Mouse (Mus musculus) kidney, postnatal 10 days (tissue): ENCODE measurements around the gene Sf1.

Experiments used
- DNase-seq: peaks from one replicate; pipeline ENCODE4 v3.0.0; 2021; ENCODE audit warnings: mixed read lengths

The Sf1 gene

DNA sequence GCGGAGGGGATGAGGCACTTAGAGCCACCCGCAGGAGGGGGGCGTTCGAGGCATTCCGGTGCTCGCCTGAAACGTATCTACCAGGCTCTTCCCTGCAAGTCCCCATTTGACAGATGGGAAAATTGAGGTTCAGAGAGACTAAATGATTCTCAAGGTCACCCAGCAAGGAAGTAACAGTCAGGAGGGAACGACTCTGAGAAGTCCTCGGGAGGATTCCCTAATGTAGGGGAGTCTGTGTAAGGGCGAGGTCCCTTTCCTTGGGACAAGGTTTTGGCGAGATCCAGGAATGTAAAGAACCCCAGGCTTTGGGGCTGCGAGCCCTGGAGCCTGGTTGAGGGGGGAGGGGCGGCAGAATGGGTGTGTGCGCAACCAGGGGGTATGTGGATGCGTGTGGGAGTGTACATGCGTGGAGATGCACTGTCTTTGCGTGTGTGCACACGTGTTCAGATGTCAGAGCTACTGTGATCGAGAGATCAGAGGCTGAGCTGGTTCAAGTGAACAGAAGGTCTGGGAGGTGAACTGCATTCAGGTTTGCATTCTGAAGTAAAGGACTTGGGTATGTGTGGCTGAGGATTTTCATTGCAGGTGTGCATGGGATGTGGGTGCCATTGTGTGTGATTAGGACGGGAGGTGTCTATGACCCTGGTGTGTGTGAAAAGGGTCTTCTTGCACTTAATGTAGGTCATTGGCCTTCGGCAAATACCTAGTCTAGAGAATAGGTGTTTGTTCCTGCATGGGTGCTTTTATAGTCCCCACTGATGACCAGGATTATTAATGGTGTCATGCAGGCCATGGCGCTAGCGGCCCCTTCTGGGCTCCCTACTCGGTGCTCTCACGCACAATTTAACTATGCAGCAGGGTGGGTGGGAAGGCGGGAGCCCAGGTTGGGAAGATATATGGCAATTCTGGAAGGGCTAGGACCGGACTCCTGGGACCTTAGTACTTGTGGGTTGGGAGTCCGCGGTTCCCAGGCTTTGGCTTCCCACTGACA lies 36.9 kb downstream of the Sf1 start:
- peak; percentile 61 for DNase-seq

DNA sequence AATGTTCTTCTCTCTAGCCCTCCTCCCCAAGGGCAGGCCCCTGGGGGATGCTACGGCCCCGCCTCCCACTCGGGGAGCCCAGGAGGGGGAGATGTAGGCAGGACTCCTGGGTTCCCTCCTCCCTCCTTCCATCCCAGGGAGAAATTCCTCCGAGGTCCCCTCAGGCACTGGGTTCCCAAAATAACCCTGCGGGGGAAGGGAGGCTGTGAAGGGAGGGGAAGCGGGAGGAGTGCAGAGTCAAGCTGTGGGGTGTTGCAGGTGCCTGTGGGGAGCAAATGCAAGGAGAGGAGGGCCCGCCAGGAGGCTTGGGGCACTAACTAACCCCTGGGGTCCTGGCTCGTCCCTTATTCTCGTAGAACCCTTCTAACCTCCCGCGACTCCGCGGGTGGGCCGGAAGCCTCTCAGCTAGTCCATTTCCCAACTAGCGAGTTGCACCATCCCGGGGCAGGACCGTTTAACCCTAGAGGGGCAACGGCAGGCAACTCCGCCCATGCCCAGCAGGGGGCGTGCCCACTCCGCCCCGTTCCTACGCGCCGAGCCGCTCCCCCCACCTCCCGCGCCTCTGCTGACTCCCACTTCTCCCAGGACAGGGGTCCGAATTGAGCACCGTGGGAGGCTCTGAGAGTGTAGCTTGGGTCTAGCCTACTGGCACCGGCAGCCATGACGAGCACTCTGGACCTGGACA lies 37.8 kb downstream of the Sf1 start:
- DNase-seq: peak; percentile 93

DNA sequence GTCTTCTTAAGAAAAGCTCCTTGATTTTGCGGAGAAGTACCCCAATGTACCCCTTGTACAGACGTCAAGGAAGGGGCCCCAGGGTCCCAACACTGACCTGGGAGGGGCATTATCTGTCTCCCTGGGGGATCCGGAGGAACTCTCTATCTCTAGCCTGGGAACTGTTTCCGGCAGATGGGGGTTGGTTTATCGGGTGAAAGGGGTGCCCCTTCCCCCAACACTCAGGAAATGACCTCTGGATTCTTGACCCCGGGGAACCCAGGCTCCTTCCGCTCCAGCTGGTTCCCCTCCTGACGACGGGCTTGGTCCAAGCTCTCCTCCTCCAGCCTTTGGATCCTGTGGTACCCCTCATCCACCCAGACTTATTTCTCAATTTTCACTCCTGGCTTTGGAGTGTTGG lies 38.5 kb downstream of the Sf1 start:
- peak; percentile 86 for DNase-seq

- no peak for DNase-seq
These were observed 40.4 kb downstream of the Sf1 start for GRCm38 (mm10) chr19:6403869-6404268.

GRCm38 (mm10) chr19:6405433-6405832 lies 41.9 kb downstream of the Sf1 start:
- no peak for DNase-seq

GRCm38 (mm10) chr19:6407109-6407508 lies 43.6 kb downstream of the Sf1 start:
- no peak for DNase-seq

- no peak for DNase-seq
These were observed 44.5 kb downstream of the Sf1 start for GRCm38 (mm10) chr19:6407816-6408510.

- no peak for DNase-seq
These were observed 45.3 kb downstream of the Sf1 start for GRCm38 (mm10) chr19:6408749-6409148.

- DNase-seq: no peak
These were observed 45.7 kb downstream of the Sf1 start for GRCm38 (mm10) chr19:6409176-6409575.

- no peak for DNase-seq
These were observed 46.4 kb downstream of the Sf1 start for GRCm38 (mm10) chr19:6409936-6410335.

GRCm38 (mm10) chr19:6412798-6413197 lies 49.3 kb downstream of the Sf1 start:
- no peak for DNase-seq

DNA sequence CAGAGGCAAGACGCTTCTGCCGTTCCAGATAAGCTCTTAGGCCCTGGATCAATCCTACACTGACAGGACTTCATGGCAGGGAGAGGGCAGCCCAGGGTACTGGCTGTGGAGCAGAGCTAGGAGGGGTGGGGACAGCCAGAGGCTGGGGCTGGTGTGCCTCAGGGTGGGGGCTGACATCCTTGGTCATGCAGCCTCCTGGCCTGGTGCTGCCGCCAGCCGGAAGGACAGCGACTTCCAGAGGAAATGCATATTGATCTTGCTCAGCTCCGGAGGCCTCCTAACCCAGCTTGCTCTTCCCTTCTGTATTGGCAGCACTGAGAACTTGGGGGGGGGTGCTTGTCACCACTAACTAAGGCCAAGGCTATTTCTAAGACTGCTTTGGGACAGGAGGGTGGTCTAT lies 52.0 kb downstream of the Sf1 start:
- DNase-seq: peak; percentile 59

GRCm38 (mm10) chr19:6416124-6416770 lies 52.8 kb downstream of the Sf1 start:
- DNase-seq: no peak

DNA sequence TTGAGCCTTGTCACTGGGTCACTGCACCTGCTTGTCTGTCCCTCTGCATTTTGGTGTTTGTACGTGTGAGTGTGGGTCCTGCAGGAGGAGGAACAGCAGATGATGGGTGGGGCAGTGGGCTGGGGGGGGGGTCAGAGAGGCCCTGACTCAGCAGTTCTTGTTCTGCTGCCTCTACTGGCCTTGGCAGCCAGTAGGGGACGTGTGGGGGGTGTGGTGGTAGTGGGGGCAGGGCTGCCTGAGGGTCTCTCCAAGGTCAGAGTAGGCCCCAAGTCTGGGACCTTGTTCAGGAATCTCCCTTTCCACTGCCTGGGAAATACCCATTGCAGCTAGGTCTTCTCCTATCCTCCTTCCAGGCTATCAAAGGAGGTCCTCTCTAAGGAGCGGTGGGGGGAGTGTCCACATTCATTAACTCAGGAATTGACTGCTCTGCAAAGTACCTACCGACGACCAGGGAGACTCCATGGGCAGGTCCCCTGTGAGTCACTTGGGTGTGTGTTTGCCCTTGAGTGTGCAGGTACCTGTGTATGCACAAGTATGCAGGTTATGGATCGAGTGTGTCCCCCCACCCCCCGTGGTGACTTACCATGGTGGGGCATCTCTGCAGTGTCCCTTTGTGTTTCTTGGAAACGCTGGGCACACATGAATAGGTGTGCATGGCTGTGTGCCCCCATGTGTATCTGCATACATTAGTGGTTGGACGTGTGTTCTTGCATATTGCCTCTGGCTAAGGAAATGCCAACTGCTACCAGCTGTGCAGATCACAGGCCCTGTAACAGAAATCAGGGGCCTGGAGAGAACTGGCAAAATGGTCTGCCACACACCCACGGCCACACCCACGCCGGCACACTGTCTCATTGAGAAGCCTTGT lies 53.6 kb downstream of the Sf1 start:
- no peak for DNase-seq

- DNase-seq: peak; percentile 90
These were observed 54.9 kb downstream of the Sf1 start, which contains the start of gene Nrxn2 for GRCm38 (mm10) chr19:6418233-6418879. Nrxn2 (plus strand) TSS chr19:6418731.

- DNase-seq: no peak
These were observed 55.6 kb downstream of the Sf1 start for GRCm38 (mm10) chr19:6418984-6419692.

DNA sequence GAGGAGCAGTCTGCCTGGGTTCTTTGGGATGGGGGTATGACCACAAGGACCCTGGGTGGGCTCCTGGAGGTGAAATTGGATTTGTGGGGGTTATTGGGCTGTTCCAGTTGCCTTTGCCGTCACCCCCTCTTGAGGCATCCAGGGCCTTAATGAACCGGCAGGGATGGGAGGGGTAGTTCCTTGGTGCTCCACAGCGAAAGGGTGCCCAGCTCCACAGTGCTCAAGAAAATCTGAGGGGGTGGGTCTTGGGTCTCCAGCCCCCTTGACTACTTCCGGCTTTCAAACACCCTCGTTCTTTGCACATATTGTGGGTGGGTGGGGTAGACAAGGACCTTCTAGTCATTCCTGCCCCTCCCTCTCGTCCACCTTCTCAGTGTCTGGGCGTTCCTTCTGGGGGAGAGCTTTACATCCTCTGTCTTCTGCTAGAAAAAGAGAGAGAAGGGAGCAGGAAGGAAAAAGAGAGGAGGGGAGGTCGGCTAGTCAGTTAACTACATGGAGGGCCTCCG lies 56.4 kb downstream of the Sf1 start:
- no peak for DNase-seq

- DNase-seq: no peak
These were observed 57.2 kb downstream of the Sf1 start for GRCm38 (mm10) chr19:6420481-6421210.

GRCm38 (mm10) chr19:6421211-6421590 lies 57.7 kb downstream of the Sf1 start:
- no peak for DNase-seq

GRCm38 (mm10) chr19:6422014-6422413 lies 58.5 kb downstream of the Sf1 start:
- no peak for DNase-seq
